Mouse (Mus musculus) bone marrow, adult 2 months (tissue): ENCODE measurements around the gene Ap1m2.

ENCODE experiments used
- CTCF ChIP-seq: fragments of 200-500 bp; IDR thresholded peaks from 2 replicates; pipeline ENCODE4 v1.5.1; 2011; ENCODE audit warnings: low read length, control low read depth; ENCODE audit not compliant: control insufficient read depth, insufficient read depth
- POLR2A ChIP-seq: fragments of 200-500 bp; IDR thresholded peaks from 2 replicates; pipeline ENCODE4 v1.6.1; 2011; ENCODE audit warnings: low read depth, mild to moderate bottlenecking, control low read depth, low read length, borderline replicate concordance; ENCODE audit not compliant: control insufficient read depth

GRCm38 (mm10) chr9:21299014-21299413 is 13.1 kb downstream of the Ap1m2 start:
- TF ChIP-seq CTCF (no peak), POLR2A (no peak)
